Mouse (Mus musculus) CD4-positive, CD25-positive, alpha-beta regulatory T cell, adult 4 months (primary cell): ENCODE measurements around the gene Dzip3. TPM values are rescaled to one million over a fixed set of nuclear protein-coding genes. Genes with fewer than 3 reads are reported as not detected.

Source experiments
- ATAC-seq: one replicate; pipeline ENCODE4 v1.8.0; 2017
- polyA plus RNA-seq, 2 experiments: library from polyadenylated mRNA; unstranded; fragments of 100-300 nt; shearing (Covaris generic); gene quantifications; one replicate each; pipeline ENCODE4 v1.2.1; 2017

The Dzip3 gene
- polyA plus RNA-seq = 1 to 10 TPM; 5.4 to 5.6 TPM

DNA sequence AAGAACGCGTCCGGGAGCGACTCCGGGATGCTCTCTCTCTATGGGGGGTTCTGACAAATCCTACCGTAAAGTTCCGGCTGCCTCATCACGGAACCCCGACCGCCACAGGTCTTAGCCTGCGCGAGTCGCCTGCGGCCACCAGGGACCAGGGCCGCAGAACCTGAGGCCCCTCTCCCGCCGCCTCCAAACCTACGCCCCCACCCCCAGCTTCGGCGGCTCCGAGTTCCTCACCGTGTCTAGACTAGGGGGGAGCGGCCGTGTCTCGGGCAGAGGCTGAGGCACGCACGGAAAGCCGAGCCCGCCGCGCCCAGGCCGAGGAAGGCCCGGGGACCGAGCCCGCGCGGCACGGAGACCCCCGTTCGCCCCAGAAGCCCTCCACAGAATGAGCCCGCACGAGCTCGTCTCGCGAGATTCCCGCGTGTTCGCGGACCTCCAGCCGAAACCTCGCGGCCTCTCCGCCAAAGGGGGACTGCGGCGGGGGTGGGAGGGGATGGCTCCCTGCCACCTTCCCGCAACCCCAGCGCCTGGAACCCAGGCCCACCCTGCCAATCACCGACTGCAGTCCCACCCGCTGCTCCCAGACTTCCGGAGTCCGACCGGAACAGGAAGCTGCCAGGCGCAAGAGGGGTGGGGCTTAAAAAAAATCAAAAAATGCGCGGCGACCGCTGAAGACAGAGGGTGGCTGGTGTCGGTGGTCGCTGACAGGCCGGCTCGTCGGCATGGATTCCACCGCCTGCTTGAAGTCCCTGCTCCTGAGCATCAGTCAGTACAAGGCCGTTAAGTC is at the start of gene Dzip3, which contains the start of gene Cip2a:
TSS of gene Dzip3 (minus strand) at position 607 of the 784 bp plus-strand sequence.
TSS of gene Cip2a (plus strand) at position 627 of the 784 bp plus-strand sequence.
- ATAC-seq = peak; percentile 68

DNA sequence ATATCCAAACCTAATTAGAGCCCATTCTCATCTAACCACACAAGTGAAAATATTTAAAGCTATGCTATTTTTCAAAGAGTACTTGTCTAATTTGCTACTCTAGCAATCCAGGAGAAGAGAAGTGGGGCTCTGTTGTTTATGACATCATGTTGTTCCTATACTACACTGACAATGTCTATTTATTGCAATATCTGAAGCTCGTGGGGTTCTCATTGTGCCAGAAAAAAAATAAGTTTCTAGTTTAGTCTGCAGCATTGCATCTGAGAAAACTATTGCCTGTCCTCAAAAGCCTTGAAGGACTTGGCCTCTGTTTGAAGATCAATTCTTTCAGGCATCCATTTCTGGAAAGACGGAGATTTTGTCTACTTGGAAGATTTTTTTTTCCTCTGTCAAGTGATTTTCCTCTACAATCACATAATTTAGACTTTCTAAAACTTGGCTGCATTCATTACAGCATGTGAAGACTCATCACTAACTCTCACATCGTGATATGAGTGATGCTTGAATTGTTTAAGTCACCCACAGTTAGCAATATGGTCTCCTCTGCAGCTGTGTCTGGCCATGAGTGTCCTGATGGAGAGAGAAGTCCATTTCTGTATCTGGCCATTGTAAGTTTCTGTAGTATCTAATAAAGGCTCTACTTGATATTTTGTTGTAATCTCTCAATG is 46.7 kb upstream of the Dzip3 start:
- no peak for ATAC-seq

DNA sequence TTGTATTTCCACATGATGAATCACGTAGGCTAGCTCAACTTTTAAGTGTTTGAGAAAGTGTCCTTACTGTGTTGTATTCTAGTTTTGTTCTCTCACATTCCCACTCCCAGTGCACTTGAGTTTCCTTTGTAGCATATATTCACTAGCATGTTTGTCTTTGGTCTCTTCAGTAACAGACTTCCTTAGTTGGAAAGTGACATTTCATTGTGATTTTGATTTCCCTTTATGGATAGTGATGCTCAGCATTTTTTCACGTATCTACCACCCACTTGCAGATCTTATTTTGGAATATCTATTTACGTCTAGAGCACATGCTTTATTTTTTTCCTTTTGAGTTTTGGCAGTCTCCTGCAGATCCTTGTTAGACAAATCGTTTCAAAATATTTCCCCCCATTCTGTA is 43.8 kb upstream of the Dzip3 start:
- no peak for ATAC-seq

DNA sequence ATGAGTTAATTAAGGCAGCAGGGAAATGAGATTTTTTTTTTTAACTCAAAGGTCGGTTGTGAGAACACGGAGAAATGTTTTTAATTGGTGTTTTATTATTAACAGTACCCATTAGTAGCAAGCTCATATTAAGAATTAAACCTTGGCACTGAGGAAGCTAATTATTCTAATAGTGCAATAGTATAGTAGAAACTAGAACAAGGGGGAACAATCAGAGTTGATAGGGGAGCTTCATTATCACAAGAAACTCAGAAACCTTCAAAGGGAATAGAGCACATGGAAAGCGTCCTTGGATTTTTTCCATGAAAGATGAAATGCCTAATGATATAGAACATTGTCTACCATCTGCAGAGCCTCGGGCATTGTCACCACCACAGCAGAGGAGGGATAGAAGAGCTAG is 41.9 kb upstream of the Dzip3 start:
- no peak for ATAC-seq

DNA sequence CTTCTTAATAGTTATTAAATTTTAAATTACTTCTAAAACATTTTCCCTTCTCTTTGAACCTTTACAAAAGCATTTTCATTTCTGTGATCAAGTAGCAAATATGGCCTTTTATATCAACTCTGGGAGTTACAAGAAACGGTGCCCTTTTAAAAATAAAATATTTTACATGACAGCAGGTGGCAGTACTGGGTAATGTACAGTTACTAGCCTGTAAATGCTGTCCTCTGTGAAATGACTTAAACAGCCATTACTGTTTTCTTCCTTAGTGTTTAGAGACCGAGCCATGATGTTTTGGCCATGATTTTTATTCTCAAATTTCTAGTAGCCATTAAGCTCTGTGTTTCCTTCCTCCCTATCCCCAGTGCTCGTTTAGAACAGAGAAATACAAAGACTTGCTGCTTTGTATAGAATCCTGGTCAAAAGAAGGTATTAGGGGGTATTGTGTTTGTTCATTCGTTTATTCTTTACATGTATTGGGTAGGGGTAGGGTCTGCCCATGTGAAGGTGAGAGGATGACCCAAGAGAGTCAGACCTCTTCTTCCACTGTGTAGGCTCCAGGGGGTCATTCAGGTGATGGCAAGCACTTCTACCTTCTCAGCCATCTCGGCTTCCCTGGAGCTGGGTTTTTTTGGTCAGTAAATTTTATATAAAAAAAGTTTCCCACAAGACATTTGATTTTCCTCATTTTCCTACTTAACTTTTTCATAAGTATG is 22.8 kb upstream of the Dzip3 start:
- peak; percentile 83 for ATAC-seq

- peak; percentile 22 for ATAC-seq
Observed at GRCm38 (mm10) chr16:49004151-49004550, 10.2 kb upstream of the Dzip3 start.

DNA sequence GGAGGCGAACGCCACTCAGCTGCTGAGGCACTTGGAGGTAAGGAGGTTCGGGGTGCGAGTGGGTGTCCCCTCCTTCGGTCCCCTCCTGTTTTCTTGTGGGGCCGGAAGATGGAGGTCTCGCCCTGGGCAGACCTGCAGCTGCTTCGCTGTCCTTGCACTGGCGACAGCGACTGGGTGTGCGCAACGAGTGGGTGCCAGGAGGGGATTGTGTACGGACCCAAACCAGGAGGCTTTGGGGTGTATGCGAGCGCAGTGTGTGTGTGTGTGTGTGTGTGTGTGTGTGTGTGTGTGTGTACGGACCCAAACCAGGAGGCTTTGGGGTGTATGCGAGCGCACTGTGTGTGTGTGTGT is 353 bp upstream of the Dzip3 start:
- ATAC-seq = peak; percentile 9

GRCm38 (mm10) chr16:48993231-48993558 is 770 bp downstream of the Dzip3 start:
- ATAC-seq = no peak

DNA sequence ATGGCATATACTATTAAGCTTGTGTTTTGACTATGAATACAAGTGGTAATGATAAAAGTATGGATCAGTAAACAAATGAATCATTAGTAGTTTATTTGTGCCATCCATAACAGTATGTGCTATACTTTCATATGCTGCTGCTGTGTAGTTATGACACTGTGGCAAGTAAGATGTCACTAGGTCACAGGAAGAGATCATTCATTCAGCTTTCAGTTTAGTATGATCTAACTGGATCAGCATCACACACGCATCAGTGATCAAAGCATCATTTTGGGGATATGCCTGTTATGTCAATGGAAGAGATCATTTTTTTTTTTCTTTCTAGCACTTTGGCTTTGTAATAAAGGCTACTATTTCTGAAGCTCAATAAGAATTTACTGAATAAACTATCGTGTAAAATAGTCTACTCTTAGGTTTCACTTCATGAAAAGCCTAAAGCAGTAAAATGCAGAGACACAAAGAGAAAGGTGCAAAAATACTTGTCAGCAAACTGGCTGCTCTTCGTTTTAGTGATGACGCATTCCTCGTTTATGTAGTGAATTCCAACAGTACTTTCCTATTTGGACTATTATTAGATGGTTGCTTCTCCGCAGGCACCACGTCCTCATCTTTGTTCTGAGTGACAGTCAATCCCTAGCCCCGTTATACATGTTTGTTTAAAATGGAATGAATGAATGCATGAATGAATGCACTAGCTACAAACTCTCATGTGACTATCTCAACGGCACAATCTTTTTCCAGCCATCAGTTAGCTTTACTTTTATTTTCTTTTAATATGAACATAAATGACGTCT is 1.3 kb downstream of the Dzip3 start:
- ATAC-seq = peak; percentile 78

DNA sequence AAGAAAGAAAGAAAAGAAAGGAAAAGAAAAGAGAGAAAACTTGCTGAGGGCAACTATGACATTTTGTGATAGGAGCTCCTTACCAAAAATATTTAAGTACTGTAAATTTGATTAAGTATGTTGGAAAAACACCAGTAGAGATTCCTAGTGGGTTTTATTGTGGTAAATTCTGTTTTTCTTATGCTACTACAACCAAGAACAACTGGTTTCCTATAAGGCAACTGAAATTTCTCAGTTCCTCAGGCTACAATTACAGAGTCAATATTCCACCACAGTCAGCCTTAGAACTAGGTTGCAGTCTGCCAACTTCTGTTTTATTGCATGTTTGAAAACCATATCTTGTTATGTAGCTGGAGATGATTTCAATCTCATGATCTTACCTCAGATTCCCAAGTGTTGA is 4.3 kb downstream of the Dzip3 start:
- no peak for ATAC-seq

DNA sequence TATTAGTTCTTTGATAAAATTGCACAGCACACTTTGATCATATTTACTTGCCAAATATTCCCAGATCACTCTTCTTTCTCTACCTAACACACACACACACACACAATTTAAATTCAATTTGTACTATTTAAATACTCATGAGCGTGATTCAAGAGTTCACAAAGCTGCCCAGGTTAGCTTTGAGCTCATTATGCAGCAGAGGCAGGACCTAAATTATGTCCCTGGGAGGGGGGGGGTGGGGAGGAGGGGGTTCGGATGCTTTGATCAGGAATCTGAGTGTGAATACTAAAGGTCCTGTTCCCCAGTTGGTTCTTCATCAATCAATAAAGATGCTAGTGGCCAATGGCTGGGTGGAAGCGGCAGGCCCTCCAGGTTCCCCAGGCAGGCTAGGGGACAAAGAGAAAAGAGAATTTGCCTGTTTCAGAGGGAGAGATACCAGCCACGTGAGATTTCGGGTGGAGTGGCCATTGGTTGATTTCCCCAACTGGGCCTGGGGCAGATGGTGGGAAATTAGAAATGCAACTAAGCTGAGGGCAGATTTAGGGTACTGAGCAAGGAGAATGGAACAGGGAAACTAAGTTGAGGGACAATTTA is 8.8 kb downstream of the Dzip3 start:
- ATAC-seq = no peak

GRCm38 (mm10) chr16:48979965-48980364 is 14.0 kb downstream of the Dzip3 start:
- ATAC-seq = no peak

GRCm38 (mm10) chr16:48973548-48973947 is 20.4 kb downstream of the Dzip3 start:
- ATAC-seq = peak; percentile 84

- no peak for ATAC-seq
Observed at GRCm38 (mm10) chr16:48972996-48973395, 21.0 kb downstream of the Dzip3 start.

DNA sequence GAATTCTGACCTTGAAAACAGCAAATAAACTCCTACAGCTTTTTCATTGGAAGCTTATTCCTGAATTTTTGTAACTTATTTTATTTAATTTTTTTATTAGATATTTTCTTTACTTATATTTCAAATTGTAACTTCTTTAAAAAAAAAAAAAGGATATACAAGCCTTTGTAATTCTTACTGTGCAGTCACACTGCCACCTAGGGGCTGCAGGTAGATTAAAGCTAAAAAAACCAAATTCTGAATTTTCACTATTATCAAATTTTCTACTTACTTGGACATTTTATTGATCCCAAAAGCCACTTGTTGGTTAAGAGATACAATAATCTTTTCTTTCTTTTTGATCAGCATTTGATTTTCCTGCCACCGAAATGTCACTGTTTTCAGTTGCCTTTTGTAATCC is 52.2 kb downstream of the Dzip3 start:
- ATAC-seq = peak; percentile 58

- no peak for ATAC-seq
Observed at GRCm38 (mm10) chr16:48923724-48924123, 70.2 kb downstream of the Dzip3 start.

DNA sequence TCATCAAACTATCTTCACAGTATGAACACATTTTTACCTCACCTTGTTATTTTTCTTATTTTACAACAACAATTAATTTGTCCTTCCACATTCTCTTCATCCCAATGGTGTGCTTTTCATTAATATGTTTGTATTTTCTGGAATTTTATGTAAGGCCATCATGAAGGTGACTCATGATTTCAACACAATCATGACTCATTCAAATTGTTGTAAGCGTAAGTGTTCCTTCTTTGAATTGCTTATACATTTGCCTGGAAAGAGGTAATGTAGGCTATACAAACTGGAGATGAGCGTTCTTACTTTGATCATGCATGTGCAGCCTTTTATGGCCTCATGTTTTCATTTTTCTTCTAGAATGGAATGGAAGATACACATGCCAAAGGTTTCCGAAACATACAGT is 80.8 kb downstream of the Dzip3 start:
- ATAC-seq = no peak

DNA sequence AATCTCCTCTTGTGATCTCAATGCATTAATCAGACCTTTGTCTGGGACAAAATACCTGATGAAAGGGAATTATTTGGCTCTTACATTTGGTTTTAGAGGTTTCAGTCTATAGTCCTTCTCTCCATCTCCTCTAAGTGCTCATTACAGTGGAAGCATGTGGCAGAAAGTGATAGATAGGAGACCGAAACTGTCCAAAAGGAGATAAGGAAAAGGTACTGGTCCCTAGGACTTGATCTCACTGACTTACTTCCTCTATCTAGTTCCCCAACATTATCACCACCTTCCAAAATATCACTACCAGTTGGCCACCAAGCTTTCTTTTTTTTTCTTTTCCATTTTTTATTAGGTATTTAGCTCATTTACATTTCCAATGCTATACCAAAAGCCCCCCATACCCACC is 82.8 kb downstream of the Dzip3 start:
- no peak for ATAC-seq

DNA sequence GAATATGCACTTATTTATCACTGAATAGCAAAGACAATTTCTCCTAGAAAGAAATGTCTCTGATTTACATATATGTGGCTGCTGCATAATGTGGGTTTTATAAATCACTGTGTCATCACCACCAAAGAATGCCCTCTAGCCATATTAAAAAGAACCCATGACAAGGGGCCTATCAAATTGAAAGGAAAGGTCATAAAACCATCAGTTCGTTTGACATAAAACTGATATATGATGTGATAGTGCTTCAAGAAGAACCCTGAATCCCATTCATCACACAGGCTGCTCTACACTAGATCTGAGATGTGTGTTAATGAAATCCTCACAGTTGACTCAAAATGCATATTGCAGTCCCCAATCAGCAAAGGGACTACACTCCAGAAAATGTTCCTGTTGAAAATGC is 94.1 kb downstream of the Dzip3 start:
- ATAC-seq = no peak

- no peak for ATAC-seq
Observed at GRCm38 (mm10) chr16:48890733-48891132, 103.2 kb downstream of the Dzip3 start.
